In genomic region chr4:124847573-124847972, GRCm38 (mm10) we compare ENCODE assay signal across 9 mouse cellular contexts. TPM values are rescaled to one million over a fixed set of nuclear protein-coding genes. Genes with fewer than 3 reads are reported as not detected.
DNase-seq lines count a peak whose midpoint lies in the region; ATAC-seq and TF ChIP-seq lines count a peak whose summit lies in the region.
"Had no signal": no experiment of that assay in that cellular context is flagged by ENCODE, and none has a peak within 500 bp of the region (broad histone marks: within the 10 kb centered on the region; RNA-seq: fewer than 3 reads in every experiment).

No protein-coding gene starts in this region.

- H3K4me1 ChIP-seq in forebrain, embryonic 11.5 days (replicated peaks; ENCODE audit: control insufficient read depth, insufficient read depth, low read length), result peaks cover 16% of the 10 kb centered on the region; the same call in 1 of the 2 replicates
- peaks cover 29% of the 10 kb centered on the region for H3K4me1 ChIP-seq in forebrain, embryonic 13.5 days
- peaks cover 6% of the 10 kb centered on the region; the same call in 1 of the 2 replicates for H3K4me1 ChIP-seq in forebrain, postnatal 0 days (ENCODE audit: insufficient read depth)
- peaks cover 15% of the 10 kb centered on the region for H3K4me1 ChIP-seq in hindbrain, embryonic 14.5 days (replicated peaks; ENCODE audit: control insufficient read depth, insufficient read depth, low read length)
- H3K4me1 ChIP-seq in midbrain, embryonic 15.5 days, result peaks cover 35% of the 10 kb centered on the region
- peaks cover 12% of the 10 kb centered on the region for H3K4me1 ChIP-seq in spleen, adult 2 months (ENCODE audit: control insufficient read depth, insufficient read depth, insufficient read length)

- H3K27ac ChIP-seq in forebrain, embryonic 11.5 days (ENCODE audit: low read depth, low read length), result no peak overlapping the region
- H3K27ac ChIP-seq in forebrain, embryonic 13.5 days, result no peak overlapping the region
- no peak overlapping the region for H3K27ac ChIP-seq in forebrain, postnatal 0 days (ENCODE audit: low read depth, low read length)
- H3K27ac ChIP-seq in hindbrain, embryonic 14.5 days, result no peak overlapping the region
- H3K27ac ChIP-seq in midbrain, embryonic 15.5 days, result no peak overlapping the region
- no peak overlapping the region for H3K27ac ChIP-seq in spleen, adult 2 months (ENCODE audit: insufficient read depth, low read length)

- H3K36me3 ChIP-seq in forebrain, embryonic 11.5 days (ENCODE audit: control insufficient read depth, insufficient read depth, low read length), result no peaks in the 10 kb centered on the region
- H3K36me3 ChIP-seq in forebrain, embryonic 13.5 days (ENCODE audit: poor library complexity, severe bottlenecking), result peaks cover 39% of the 10 kb centered on the region
- peaks cover 14% of the 10 kb centered on the region for H3K36me3 ChIP-seq in forebrain, postnatal 0 days (ENCODE audit: insufficient read depth)
- peaks cover 21% of the 10 kb centered on the region for H3K36me3 ChIP-seq in hindbrain, embryonic 14.5 days (replicated peaks; ENCODE audit: control insufficient read depth, insufficient read depth)
- no peaks in the 10 kb centered on the region; the same call in 1 of the 2 replicates for H3K36me3 ChIP-seq in midbrain, embryonic 15.5 days (replicated peaks)
- peaks cover 1% of the 10 kb centered on the region; the same call in 1 of the 2 replicates for H3K36me3 ChIP-seq in spleen, adult 2 months (ENCODE audit: control insufficient read depth, insufficient read depth, low read length)

- H3K9me3 ChIP-seq in forebrain, embryonic 11.5 days (ENCODE audit: control insufficient read depth, low read length), result no peaks in the 10 kb centered on the region
- no peaks in the 10 kb centered on the region for H3K9me3 ChIP-seq in forebrain, embryonic 13.5 days (replicated peaks)
- H3K9me3 ChIP-seq in forebrain, postnatal 0 days (ENCODE audit: low read length), result no peaks in the 10 kb centered on the region
- H3K9me3 ChIP-seq in hindbrain, embryonic 14.5 days (ENCODE audit: control insufficient read depth, low read length), result no peaks in the 10 kb centered on the region
- H3K9me3 ChIP-seq in midbrain, embryonic 15.5 days, result no peaks in the 10 kb centered on the region

- H3K4me3 ChIP-seq in forebrain, embryonic 11.5 days (ENCODE audit: low read depth, low read length), result no peak overlapping the region
- no peak overlapping the region for H3K4me3 ChIP-seq in forebrain, embryonic 13.5 days
- H3K4me3 ChIP-seq in forebrain, postnatal 0 days (ENCODE audit: low read depth, low read length), result no peak overlapping the region
- no peak overlapping the region for H3K4me3 ChIP-seq in hindbrain, embryonic 14.5 days (replicated peaks; ENCODE audit: low read length)
- H3K4me3 ChIP-seq in midbrain, embryonic 15.5 days, result 0 out of 2 replicates have a peak overlapping the region, but pooled peaks have one; percentile 1
- no peak overlapping the region for H3K4me3 ChIP-seq in spleen, adult 2 months (ENCODE audit: extremely low read depth, insufficient read depth, insufficient read length)

- DNase-seq in forebrain, embryonic 11.5 days (ENCODE audit: low spot score), result peak; percentile 90
- DNase-seq in c-Kit-positive CD71-positive TER-119-negative erythroid progenitor cells, embryonic 14.5 days (ENCODE audit: low read depth), result peak; percentile 80
- peak; percentile 83 for DNase-seq in forebrain, postnatal 0 days
- DNase-seq in hindbrain, embryonic 14.5 days (ENCODE audit: low spot score), result peak; percentile 73
- peak; percentile 80 to 82 for DNase-seq in left cerebral cortex, postnatal 36 days (ENCODE audit: low spot score in 2 of 2)
- peak; percentile 26 to 74 for DNase-seq in spleen, adult 2 months (ENCODE audit: low read depth in 1 of 2, low spot score in 2 of 2)

- TF ChIP-seq POLR2A in spleen, adult 2 months (IDR thresholded peaks at IDR 0.05; ENCODE audit: low read depth, low read length), result no peak

- no peak overlapping the region for H3K4me2 ChIP-seq in forebrain, embryonic 11.5 days (ENCODE audit: low read depth, low read length, severe bottlenecking)
- no peak overlapping the region for H3K4me2 ChIP-seq in forebrain, embryonic 13.5 days
- H3K4me2 ChIP-seq in forebrain, postnatal 0 days (ENCODE audit: low read depth), result no peak overlapping the region
- H3K4me2 ChIP-seq in hindbrain, embryonic 14.5 days (replicated peaks), result no peak overlapping the region
- H3K4me2 ChIP-seq in midbrain, embryonic 15.5 days, result no peak overlapping the region

- ATAC-seq in forebrain, embryonic 11.5 days (replicated peaks; ENCODE audit: low FRiP score), result no peak
- no peak for ATAC-seq in forebrain, embryonic 13.5 days
- 0 out of 2 replicates have a peak, but pooled peaks have one; percentile 14 for ATAC-seq in forebrain, postnatal 0 days
- no peak for ATAC-seq in hindbrain, embryonic 14.5 days (ENCODE audit: low FRiP score)
- ATAC-seq in midbrain, embryonic 15.5 days (replicated peaks), result no peak
- ATAC-seq: Patski had no signal

- H3K9ac ChIP-seq in forebrain, embryonic 11.5 days (ENCODE audit: low read length), result no peak overlapping the region
- H3K9ac ChIP-seq in forebrain, embryonic 13.5 days, result no peak overlapping the region
- H3K9ac ChIP-seq in forebrain, postnatal 0 days, result no peak overlapping the region
- no peak overlapping the region for H3K9ac ChIP-seq in hindbrain, embryonic 14.5 days
- no peak overlapping the region for H3K9ac ChIP-seq in midbrain, embryonic 15.5 days

- H3K27me3 ChIP-seq in forebrain, embryonic 11.5 days (ENCODE audit: control insufficient read depth, insufficient read depth, low read length), result no peaks in the 10 kb centered on the region
- no peaks in the 10 kb centered on the region for H3K27me3 ChIP-seq in forebrain, embryonic 13.5 days
- no peaks in the 10 kb centered on the region for H3K27me3 ChIP-seq in forebrain, postnatal 0 days (ENCODE audit: insufficient read depth, low read length)
- no peaks in the 10 kb centered on the region for H3K27me3 ChIP-seq in hindbrain, embryonic 14.5 days (ENCODE audit: control insufficient read depth, insufficient read depth, low read length)
- no peaks in the 10 kb centered on the region for H3K27me3 ChIP-seq in midbrain, embryonic 15.5 days (replicated peaks)
- no peaks in the 10 kb centered on the region for H3K27me3 ChIP-seq in spleen, adult 2 months (ENCODE audit: control insufficient read depth, insufficient read depth, low read length)
- H3K27me3 ChIP-seq: Patski had no signal

- WGBS in forebrain, embryonic 11.5 days, result 10% methylated on average over 8 of the region's 8 CpGs
- 9% methylated on average over 8 of the region's 8 CpGs for WGBS in forebrain, embryonic 13.5 days
- WGBS in forebrain, postnatal 0 days, result 4% methylated on average over 8 of the region's 8 CpGs
- WGBS in hindbrain, embryonic 14.5 days, result 4% methylated on average over 8 of the region's 8 CpGs
- 6% methylated on average over 8 of the region's 8 CpGs for WGBS in midbrain, embryonic 15.5 days
- 20% methylated on average over 8 of the region's 8 CpGs for WGBS in spleen, adult 2 months

- intact Hi-C loops in left cerebral cortex, postnatal 36 days (cut with DNase I), result no loop called here

- peak; percentile 89 for TF ChIP-seq CTCF in forebrain, postnatal 0 days (IDR thresholded peaks at IDR 0.05; ENCODE audit: low read depth)
- peak; percentile 94 for TF ChIP-seq CTCF in spleen, adult 2 months (IDR thresholded peaks at IDR 0.05; ENCODE audit: extremely low read depth, insufficient read depth, insufficient read length, insufficient replicate concordance)

RNA-seq across cellular contexts. Expression of gene Yrdc, which starts 2.9 kb away (rescaled TPM):
- polyA plus RNA-seq in forebrain, embryonic 11.5 days (2014; fragmentation: Nextera tagmentation; extraction: Ambion mirVana), result 45.0 and 50.9 TPM in 2 replicates
- polyA plus RNA-seq in forebrain, embryonic 13.5 days (2015; fragmentation: Nextera tagmentation; extraction: Ambion mirVana), result 45.8 and 51.4 TPM in 2 replicates
- total RNA-seq in forebrain, postnatal 0 days (2014; rRNA removed), result 81.7 and 82.2 TPM in 2 replicates
- polyA plus RNA-seq in forebrain, postnatal 0 days (2015; fragmentation: Nextera tagmentation; extraction: Ambion mirVana), result 67.3 and 70.5 TPM in 2 replicates
- 54.2 and 55.1 TPM in 2 replicates for polyA plus RNA-seq in hindbrain, embryonic 14.5 days (2014; fragmentation: Nextera tagmentation; extraction: Ambion mirVana)
- 10 to 100 TPM; 31.4 to 35.2 TPM for total RNA-seq in left cerebral cortex, postnatal 36 days (2021)
- 49.2 and 50.5 TPM in 2 replicates for polyA plus RNA-seq in midbrain, embryonic 15.5 days (2015; fragmentation: Nextera tagmentation; extraction: Ambion mirVana)
- 25.5 and 28.0 TPM in 2 replicates for polyA plus RNA-seq in spleen, adult 2 months (2012; rRNA removed)

RNA-seq across cellular contexts. Expression of gene 1110065P20Rik, which starts 3.4 kb away (rescaled TPM):
- 49.5 and 51.7 TPM in 2 replicates for polyA plus RNA-seq in forebrain, embryonic 11.5 days (2014; fragmentation: Nextera tagmentation; extraction: Ambion mirVana)
- 59.2 and 63.6 TPM in 2 replicates for polyA plus RNA-seq in forebrain, embryonic 13.5 days (2015; fragmentation: Nextera tagmentation; extraction: Ambion mirVana)
- total RNA-seq in forebrain, postnatal 0 days (2014; rRNA removed), result 144 and 167 TPM in 2 replicates
- polyA plus RNA-seq in forebrain, postnatal 0 days (2015; fragmentation: Nextera tagmentation; extraction: Ambion mirVana), result 141 and 162 TPM in 2 replicates
- 93.5 and 102 TPM in 2 replicates for polyA plus RNA-seq in hindbrain, embryonic 14.5 days (2014; fragmentation: Nextera tagmentation; extraction: Ambion mirVana)
- 10 to 100 TPM; 75.1 to 84.6 TPM for total RNA-seq in left cerebral cortex, postnatal 36 days (2021)
- 94.8 and 95.8 TPM in 2 replicates for polyA plus RNA-seq in midbrain, embryonic 15.5 days (2015; fragmentation: Nextera tagmentation; extraction: Ambion mirVana)
- 14.7 and 19.7 TPM in 2 replicates for polyA plus RNA-seq in spleen, adult 2 months (2012; rRNA removed)

RNA-seq across cellular contexts. Expression of gene Maneal, which starts 14.4 kb away (rescaled TPM):
- polyA plus RNA-seq in forebrain, embryonic 11.5 days (2014; fragmentation: Nextera tagmentation; extraction: Ambion mirVana), result 7.3 and 10.3 TPM in 2 replicates
- 5.1 and 5.7 TPM in 2 replicates for polyA plus RNA-seq in forebrain, embryonic 13.5 days (2015; fragmentation: Nextera tagmentation; extraction: Ambion mirVana)
- total RNA-seq in forebrain, postnatal 0 days (2014; rRNA removed), result 35.7 and 41.7 TPM in 2 replicates
- 8.4 and 9.4 TPM in 2 replicates for polyA plus RNA-seq in forebrain, postnatal 0 days (2015; fragmentation: Nextera tagmentation; extraction: Ambion mirVana)
- polyA plus RNA-seq in hindbrain, embryonic 14.5 days (2014; fragmentation: Nextera tagmentation; extraction: Ambion mirVana), result 16.9 and 17.6 TPM in 2 replicates
- total RNA-seq in left cerebral cortex, postnatal 36 days (2021), result 10 to 100 TPM; 48.4 to 58.0 TPM
- polyA plus RNA-seq in midbrain, embryonic 15.5 days (2015; fragmentation: Nextera tagmentation; extraction: Ambion mirVana), result 13.8 and 14.2 TPM in 2 replicates
- polyA plus RNA-seq in spleen, adult 2 months (2012; rRNA removed), result 0.65 TPM in 2 replicates
- polyA plus RNA-seq: Patski had no signal

RNA-seq across cellular contexts. Expression of gene Epha10, which starts 33.1 kb away (rescaled TPM):
- 1.5 and 1.6 TPM in 2 replicates for polyA plus RNA-seq in forebrain, embryonic 11.5 days (2014; fragmentation: Nextera tagmentation; extraction: Ambion mirVana)
- 0.94 and 1.2 TPM in 2 replicates for polyA plus RNA-seq in forebrain, embryonic 13.5 days (2015; fragmentation: Nextera tagmentation; extraction: Ambion mirVana)
- 9.6 and 10.2 TPM in 2 replicates for total RNA-seq in forebrain, postnatal 0 days (2014; rRNA removed)
- 2.0 and 4.0 TPM in 2 replicates for polyA plus RNA-seq in forebrain, postnatal 0 days (2015; fragmentation: Nextera tagmentation; extraction: Ambion mirVana)
- polyA plus RNA-seq in hindbrain, embryonic 14.5 days (2014; fragmentation: Nextera tagmentation; extraction: Ambion mirVana), result 8.4 and 8.7 TPM in 2 replicates
- 10 to 100 TPM; 40.4 to 67.2 TPM for total RNA-seq in left cerebral cortex, postnatal 36 days (2021)
- 16.1 and 16.3 TPM in 2 replicates for polyA plus RNA-seq in midbrain, embryonic 15.5 days (2015; fragmentation: Nextera tagmentation; extraction: Ambion mirVana)
- not detected in 2 replicates for polyA plus RNA-seq in spleen, adult 2 months (2012; rRNA removed)
- polyA plus RNA-seq: Patski had no signal

RNA-seq across cellular contexts. Expression of gene Mtf1, which starts 45.7 kb away (rescaled TPM):
- polyA plus RNA-seq in forebrain, embryonic 11.5 days (2014; fragmentation: Nextera tagmentation; extraction: Ambion mirVana), result 14.7 and 15.4 TPM in 2 replicates
- polyA plus RNA-seq in forebrain, embryonic 13.5 days (2015; fragmentation: Nextera tagmentation; extraction: Ambion mirVana), result 15.8 and 16.4 TPM in 2 replicates
- total RNA-seq in forebrain, postnatal 0 days (2014; rRNA removed), result 12.1 and 15.6 TPM in 2 replicates
- 24.4 and 30.7 TPM in 2 replicates for polyA plus RNA-seq in forebrain, postnatal 0 days (2015; fragmentation: Nextera tagmentation; extraction: Ambion mirVana)
- polyA plus RNA-seq in hindbrain, embryonic 14.5 days (2014; fragmentation: Nextera tagmentation; extraction: Ambion mirVana), result 10.6 and 13.2 TPM in 2 replicates
- 10 to 100 TPM; 20.8 to 28.1 TPM for total RNA-seq in left cerebral cortex, postnatal 36 days (2021)
- 13.7 and 16.0 TPM in 2 replicates for polyA plus RNA-seq in midbrain, embryonic 15.5 days (2015; fragmentation: Nextera tagmentation; extraction: Ambion mirVana)
- polyA plus RNA-seq in spleen, adult 2 months (2012; rRNA removed), result 5.5 and 5.9 TPM in 2 replicates
